Comparison of ENCODE assay signal across 12 mouse cellular contexts in genomic region chr5:115483385-115483784, GRCm38 (mm10). TPM values are rescaled to one million over a fixed set of nuclear protein-coding genes. Genes with fewer than 3 reads are reported as not detected.
DNase-seq lines count a peak whose midpoint lies in the region; ATAC-seq and TF ChIP-seq lines count a peak whose summit lies in the region.
"Had no signal": no experiment of that assay in that cellular context is flagged by ENCODE, and none has a peak within 500 bp of the region (broad histone marks: within the 10 kb centered on the region; RNA-seq: fewer than 3 reads in every experiment).

No protein-coding gene starts in this region.

- H3K9me3 ChIP-seq in forebrain, postnatal 0 days (ENCODE audit: low read length) = no peaks in the 10 kb centered on the region
- no peaks in the 10 kb centered on the region for H3K9me3 ChIP-seq in forebrain, embryonic 12.5 days
- no peaks in the 10 kb centered on the region for H3K9me3 ChIP-seq in lung, embryonic 14.5 days (ENCODE audit: low read depth, low read length)
- H3K9me3 ChIP-seq in limb, embryonic 13.5 days = no peaks in the 10 kb centered on the region
- H3K9me3 ChIP-seq in stomach, embryonic 14.5 days (ENCODE audit: control insufficient read depth, low read depth, low read length) = no peaks in the 10 kb centered on the region
- H3K9me3 ChIP-seq: embryonic facial prominence, embryonic 12.5 days had no signal

- DNase-seq in forebrain, postnatal 0 days = no peak
- no peak for DNase-seq in lung, embryonic 14.5 days
- no peak for DNase-seq in lung, postnatal 14 days
- no peak for DNase-seq in left cerebral cortex, postnatal 10 days (ENCODE audit: extremely low spot score in 1 of 2, low spot score in 2 of 2)
- DNase-seq in layer of hippocampus, postnatal 25 days (ENCODE audit: extremely low spot score in 1 of 2, low spot score in 1 of 2) = no peak
- DNase-seq: gastrocnemius, postnatal 10 days; heart, postnatal 4 days; lung, postnatal 10 days had no signal

- H3K36me3 ChIP-seq in forebrain, postnatal 0 days (ENCODE audit: insufficient read depth) = no peaks in the 10 kb centered on the region
- H3K36me3 ChIP-seq in forebrain, embryonic 12.5 days (replicated peaks) = no peaks in the 10 kb centered on the region
- peaks cover 7% of the 10 kb centered on the region for H3K36me3 ChIP-seq in lung, embryonic 14.5 days (ENCODE audit: insufficient read depth)
- H3K36me3 ChIP-seq in limb, embryonic 13.5 days = peaks cover 17% of the 10 kb centered on the region
- peaks cover 5% of the 10 kb centered on the region; the same call in 1 of the 2 replicates for H3K36me3 ChIP-seq in stomach, embryonic 14.5 days (ENCODE audit: control insufficient read depth, insufficient read depth, low read length)
- H3K36me3 ChIP-seq: embryonic facial prominence, embryonic 12.5 days had no signal

- ATAC-seq in forebrain, postnatal 0 days = no peak
- ATAC-seq in forebrain, embryonic 12.5 days (ENCODE audit: low FRiP score) = no peak
- ATAC-seq in lung, embryonic 14.5 days (ENCODE audit: insufficient read depth) = no peak
- ATAC-seq in limb, embryonic 13.5 days (ENCODE audit: low FRiP score, low read depth) = no peak
- no peak for ATAC-seq in stomach, embryonic 14.5 days (ENCODE audit: insufficient number of reproducible peaks, insufficient read depth, low FRiP score, low read depth)

- no peak overlapping the region for H3K9ac ChIP-seq in forebrain, postnatal 0 days
- no peak overlapping the region for H3K9ac ChIP-seq in forebrain, embryonic 12.5 days
- H3K9ac ChIP-seq in lung, embryonic 14.5 days = no peak overlapping the region
- H3K9ac ChIP-seq in limb, embryonic 13.5 days = no peak overlapping the region
- no peak overlapping the region for H3K9ac ChIP-seq in stomach, embryonic 14.5 days (replicated peaks; ENCODE audit: low read depth, low read length)

- intact Hi-C loops in left cerebral cortex, postnatal 10 days (cut with DNase I) = no loop called here

- 43% methylated on average over 6 of the region's 6 CpGs for WGBS in forebrain, postnatal 0 days
- WGBS in forebrain, embryonic 12.5 days = 21% methylated on average over 6 of the region's 6 CpGs
- 43% methylated on average over 6 of the region's 6 CpGs for WGBS in lung, embryonic 14.5 days
- 39% methylated on average over 6 of the region's 6 CpGs for WGBS in limb, embryonic 13.5 days
- WGBS in stomach, embryonic 14.5 days = 44% methylated on average over 6 of the region's 6 CpGs

- peaks cover 5% of the 10 kb centered on the region for H3K4me1 ChIP-seq in forebrain, postnatal 0 days (ENCODE audit: insufficient read depth)
- peaks cover 24% of the 10 kb centered on the region for H3K4me1 ChIP-seq in forebrain, embryonic 12.5 days
- no peaks in the 10 kb centered on the region for H3K4me1 ChIP-seq in lung, embryonic 14.5 days (ENCODE audit: insufficient read depth)
- peaks cover 17% of the 10 kb centered on the region for H3K4me1 ChIP-seq in limb, embryonic 13.5 days
- peaks cover 5% of the 10 kb centered on the region; the same call in 1 of the 2 replicates for H3K4me1 ChIP-seq in stomach, embryonic 14.5 days (ENCODE audit: control insufficient read depth, insufficient read depth, low read length)

- no peak overlapping the region for H3K4me2 ChIP-seq in forebrain, postnatal 0 days (ENCODE audit: low read depth)
- H3K4me2 ChIP-seq in forebrain, embryonic 12.5 days = no peak overlapping the region
- peak overlapping the region; percentile 63 for H3K4me2 ChIP-seq in lung, embryonic 14.5 days
- peak overlapping the region; percentile 50; the same call in 1 of the 2 replicates for H3K4me2 ChIP-seq in limb, embryonic 13.5 days (replicated peaks)
- H3K4me2 ChIP-seq in stomach, embryonic 14.5 days (replicated peaks; ENCODE audit: low read depth, low read length) = 0 out of 2 replicates have a peak overlapping the region, but pooled peaks have one; percentile 62

- no peaks in the 10 kb centered on the region for H3K27me3 ChIP-seq in forebrain, postnatal 0 days (ENCODE audit: insufficient read depth, low read length)
- peaks cover 39% of the 10 kb centered on the region for H3K27me3 ChIP-seq in forebrain, embryonic 12.5 days
- no peaks in the 10 kb centered on the region for H3K27me3 ChIP-seq in lung, embryonic 14.5 days (ENCODE audit: insufficient read depth, low read length)
- peaks cover 30% of the 10 kb centered on the region for H3K27me3 ChIP-seq in limb, embryonic 13.5 days
- no peaks in the 10 kb centered on the region for H3K27me3 ChIP-seq in stomach, embryonic 14.5 days (ENCODE audit: control insufficient read depth, insufficient read depth, low read length)

- no peak overlapping the region for H3K4me3 ChIP-seq in forebrain, postnatal 0 days (ENCODE audit: low read depth, low read length)
- no peak overlapping the region for H3K4me3 ChIP-seq in forebrain, embryonic 12.5 days (replicated peaks)
- no peak overlapping the region for H3K4me3 ChIP-seq in lung, embryonic 14.5 days (ENCODE audit: low read depth, low read length)
- H3K4me3 ChIP-seq in limb, embryonic 13.5 days = no peak overlapping the region
- no peak overlapping the region for H3K4me3 ChIP-seq in stomach, embryonic 14.5 days (ENCODE audit: low read depth, low read length)

- TF ChIP-seq CTCF in forebrain, postnatal 0 days (IDR thresholded peaks at IDR 0.05; ENCODE audit: low read depth) = peak; percentile 22; the same call in 1 of the 2 replicates
- TF ChIP-seq CTCF in lung, embryonic 14.5 days (IDR thresholded peaks at IDR 0.05; ENCODE audit: low read depth) = no peak; the same call in 1 of the 2 replicates

- no peak overlapping the region for H3K27ac ChIP-seq in forebrain, postnatal 0 days (ENCODE audit: low read depth, low read length)
- no peak overlapping the region for H3K27ac ChIP-seq in forebrain, embryonic 12.5 days
- no peak overlapping the region for H3K27ac ChIP-seq in lung, embryonic 14.5 days (ENCODE audit: low read depth)
- no peak overlapping the region for H3K27ac ChIP-seq in limb, embryonic 13.5 days
- H3K27ac ChIP-seq in stomach, embryonic 14.5 days (ENCODE audit: low read length) = no peak overlapping the region

RNA-seq across cellular contexts. Expression of gene Sirt4, which starts 1.1 kb away (rescaled TPM):
- 34.5 and 36.3 TPM in 2 replicates for total RNA-seq in forebrain, postnatal 0 days (2014; rRNA removed)
- 18.3 and 18.8 TPM in 2 replicates for polyA plus RNA-seq in forebrain, postnatal 0 days (2015; fragmentation: Nextera tagmentation; extraction: Ambion mirVana)
- 20.0 and 23.2 TPM in 2 replicates for polyA plus RNA-seq in forebrain, embryonic 12.5 days (2016; fragmentation: Nextera tagmentation; extraction: Ambion mirVana)
- 22.8 and 23.9 TPM in 2 replicates for polyA plus RNA-seq in lung, embryonic 14.5 days (2014; fragmentation: Nextera tagmentation; extraction: Ambion mirVana)
- polyA plus RNA-seq in limb, embryonic 13.5 days (2015; fragmentation: Nextera tagmentation; extraction: Ambion mirVana) = 25.8 and 27.5 TPM in 2 replicates
- polyA plus RNA-seq in stomach, embryonic 14.5 days (2014; fragmentation: Nextera tagmentation; extraction: Ambion mirVana) = 20.9 and 23.5 TPM in 2 replicates
- 10 to 100 TPM; 26.8 to 31.2 TPM for total RNA-seq in left cerebral cortex, postnatal 10 days (2021)
- 10 to 100 TPM; 27.6 to 39.7 TPM for total RNA-seq in layer of hippocampus, postnatal 25 days (2021)

RNA-seq across cellular contexts. Expression of gene Pla2g1b, which starts 17.3 kb away (rescaled TPM):
- not detected in 2 replicates for total RNA-seq in forebrain, postnatal 0 days (2014; rRNA removed)
- not detected in 2 replicates for polyA plus RNA-seq in forebrain, postnatal 0 days (2015; fragmentation: Nextera tagmentation; extraction: Ambion mirVana)
- not detected in 2 replicates for polyA plus RNA-seq in forebrain, embryonic 12.5 days (2016; fragmentation: Nextera tagmentation; extraction: Ambion mirVana)
- polyA plus RNA-seq in lung, embryonic 14.5 days (2014; fragmentation: Nextera tagmentation; extraction: Ambion mirVana) = 4.5 and 5.6 TPM in 2 replicates
- not detected in 2 replicates for polyA plus RNA-seq in limb, embryonic 13.5 days (2015; fragmentation: Nextera tagmentation; extraction: Ambion mirVana)
- 16.7 and 20.2 TPM in 2 replicates for polyA plus RNA-seq in stomach, embryonic 14.5 days (2014; fragmentation: Nextera tagmentation; extraction: Ambion mirVana)
- total RNA-seq in left cerebral cortex, postnatal 10 days (2021) = not detected
- not detected for total RNA-seq in layer of hippocampus, postnatal 25 days (2021)
- total RNA-seq: gastrocnemius, postnatal 10 days; heart, postnatal 4 days had no signal
- polyA plus RNA-seq: embryonic facial prominence, embryonic 12.5 days had no signal

RNA-seq across cellular contexts. Expression of gene Pxn, which starts 23.1 kb away (rescaled TPM):
- 23.5 and 29.8 TPM in 2 replicates for total RNA-seq in forebrain, postnatal 0 days (2014; rRNA removed)
- polyA plus RNA-seq in forebrain, postnatal 0 days (2015; fragmentation: Nextera tagmentation; extraction: Ambion mirVana) = 14.1 and 14.8 TPM in 2 replicates
- polyA plus RNA-seq in forebrain, embryonic 12.5 days (2016; fragmentation: Nextera tagmentation; extraction: Ambion mirVana) = 24.6 and 25.3 TPM in 2 replicates
- polyA plus RNA-seq in lung, embryonic 14.5 days (2014; fragmentation: Nextera tagmentation; extraction: Ambion mirVana) = 22.3 and 25.2 TPM in 2 replicates
- polyA plus RNA-seq in limb, embryonic 13.5 days (2015; fragmentation: Nextera tagmentation; extraction: Ambion mirVana) = 46.9 and 54.0 TPM in 2 replicates
- 15.9 and 17.7 TPM in 2 replicates for polyA plus RNA-seq in stomach, embryonic 14.5 days (2014; fragmentation: Nextera tagmentation; extraction: Ambion mirVana)
- total RNA-seq in left cerebral cortex, postnatal 10 days (2021) = 10 to 100 TPM; 18.8 to 20.8 TPM
- total RNA-seq in layer of hippocampus, postnatal 25 days (2021) = 10 to 100 TPM; 30.9 to 41.9 TPM

RNA-seq across cellular contexts. Expression of gene Msi1, which starts 54.0 kb away (rescaled TPM):
- total RNA-seq in forebrain, postnatal 0 days (2014; rRNA removed) = 53.8 and 65.9 TPM in 2 replicates
- polyA plus RNA-seq in forebrain, postnatal 0 days (2015; fragmentation: Nextera tagmentation; extraction: Ambion mirVana) = 48.2 and 49.9 TPM in 2 replicates
- 161 and 182 TPM in 2 replicates for polyA plus RNA-seq in forebrain, embryonic 12.5 days (2016; fragmentation: Nextera tagmentation; extraction: Ambion mirVana)
- polyA plus RNA-seq in lung, embryonic 14.5 days (2014; fragmentation: Nextera tagmentation; extraction: Ambion mirVana) = 17.1 and 21.2 TPM in 2 replicates
- 18.2 and 18.4 TPM in 2 replicates for polyA plus RNA-seq in limb, embryonic 13.5 days (2015; fragmentation: Nextera tagmentation; extraction: Ambion mirVana)
- polyA plus RNA-seq in stomach, embryonic 14.5 days (2014; fragmentation: Nextera tagmentation; extraction: Ambion mirVana) = 15.7 and 17.2 TPM in 2 replicates
- total RNA-seq in left cerebral cortex, postnatal 10 days (2021) = 10 to 100 TPM; 54.2 to 58.0 TPM
- total RNA-seq in layer of hippocampus, postnatal 25 days (2021) = 10 to 100 TPM; 52.5 to 57.1 TPM

Comparison
In these comparisons a context has a peak if more than half of its experiments do, and no peak if none do; other contexts are left out.
1. H3K4me2 ChIP-seq: peak in lung, embryonic 14.5 days (single experiment), limb, embryonic 13.5 days (single experiment) and stomach, embryonic 14.5 days (single experiment); none in forebrain, postnatal 0 days (single experiment) and forebrain, embryonic 12.5 days (single experiment).